Mouse (Mus musculus): ENCODE measurements around the gene Gm36210.

GRCm38 (mm10) chr7:4943223-4943815, 37.0 kb upstream of the Gm36210 start:
- TF ChIP-seq ZKSCAN1 (IDR thresholded peaks at IDR 0.05; ENCODE audit: borderline replicate concordance, low read depth, low read length), result no peak
- TF ChIP-seq POLR2A (IDR thresholded peaks at IDR 0.05; ENCODE audit: low read depth, low read length), result 0 out of 2 replicates have a peak, but pooled peaks have one; percentile 22
- TF ChIP-seq PAX5 (IDR thresholded peaks at IDR 0.05; ENCODE audit: low read length), result no peak
- TF ChIP-seq CTCF (conservative IDR thresholded peaks at IDR 0.05 in 1 of 2, IDR thresholded peaks at IDR 0.05 in 1 of 2; ENCODE audit: low read depth in 2 of 2, low read length in 2 of 2), result peak; percentile 54 to 96
- no peak for TF ChIP-seq USF1 (IDR thresholded peaks at IDR 0.05; ENCODE audit: low read depth, low read length)
- peak; percentile 31; the same call in 1 of the 2 replicates for TF ChIP-seq BHLHE40 (IDR thresholded peaks at IDR 0.05; ENCODE audit: low read depth, low read length)
- no peak for TF ChIP-seq ZMIZ1 (IDR thresholded peaks at IDR 0.05; ENCODE audit: low read depth, low read length)
- no peak for TF ChIP-seq EP300 (IDR thresholded peaks at IDR 0.05; ENCODE audit: low read length)
- TF ChIP-seq HCFC1 (IDR thresholded peaks at IDR 0.05; ENCODE audit: low read depth, low read length), result peak; percentile 47
- TF ChIP-seq MEF2A (IDR thresholded peaks at IDR 0.05; ENCODE audit: borderline replicate concordance, low read depth, low read length), result peak; percentile 44

Measured in CH12.LX (cell line).